Mouse (Mus musculus) testis, adult 2 months (tissue): ENCODE results near the gene Tex2. TPM values are rescaled to one million over a fixed set of nuclear protein-coding genes. Genes with fewer than 3 reads are reported as not detected.
"Not testable (repeated sequence)": the region's sequence is repeated elsewhere in the genome, so short reads cannot be mapped to it uniquely, and the experiment has no call there.

Experiments used
- H3K27ac ChIP-seq: fragments of 200-500 bp; 2 replicates; pipeline ENCODE4 v1.5.1; 2012; ENCODE audit warnings: low read depth, low read length; ENCODE audit not compliant: control insufficient read depth, insufficient read depth
- H3K27me3 ChIP-seq: fragments of 200-500 bp; 2 replicates; pipeline ENCODE4 v1.6.1; 2012; ENCODE audit warnings: mild to moderate bottlenecking, low read length, moderate library complexity; ENCODE audit not compliant: control insufficient read depth, insufficient read depth
- H3K36me3 ChIP-seq: fragments of 200-500 bp; 2 replicates; pipeline ENCODE4 v1.6.1; 2012; ENCODE audit warnings: mild to moderate bottlenecking, low read length; ENCODE audit not compliant: control insufficient read depth, insufficient read depth
- H3K4me1 ChIP-seq: fragments of 200-500 bp; 2 replicates; pipeline ENCODE4 v1.6.1; 2012; ENCODE audit warnings: low read length; ENCODE audit not compliant: control insufficient read depth, insufficient read depth
- H3K4me3 ChIP-seq: fragments of 200-500 bp; 2 replicates; pipeline ENCODE4 v1.5.1; 2012; ENCODE audit warnings: low read depth, mild to moderate bottlenecking, low read length, moderate library complexity, mixed read lengths; ENCODE audit not compliant: control insufficient read depth
- CTCF ChIP-seq: fragments of 200-500 bp; IDR thresholded peaks from 2 replicates; pipeline ENCODE4 v1.5.1; 2012; ENCODE audit warnings: low read depth, mild to moderate bottlenecking, inconsistent platforms, low read length, moderate library complexity; ENCODE audit not compliant: control insufficient read depth, insufficient read depth, insufficient replicate concordance
- POLR2A ChIP-seq: fragments of 200-500 bp; IDR thresholded peaks from 2 replicates; pipeline ENCODE4 v1.6.1; 2012; ENCODE audit warnings: low read depth, mild to moderate bottlenecking, inconsistent platforms, low read length, moderate library complexity; ENCODE audit not compliant: control insufficient read depth
- polyA plus RNA-seq: library from polyadenylated mRNA; depleted of rRNA; stranded (reverse); fragments of >200 nt; gene quantifications from 2 replicates; pipeline ENCODE4 v1.2.3, GENCODE M21; 2012

Gene Tex2
- polyA plus RNA-seq, 1 experiment, result 234 TPM

DNA sequence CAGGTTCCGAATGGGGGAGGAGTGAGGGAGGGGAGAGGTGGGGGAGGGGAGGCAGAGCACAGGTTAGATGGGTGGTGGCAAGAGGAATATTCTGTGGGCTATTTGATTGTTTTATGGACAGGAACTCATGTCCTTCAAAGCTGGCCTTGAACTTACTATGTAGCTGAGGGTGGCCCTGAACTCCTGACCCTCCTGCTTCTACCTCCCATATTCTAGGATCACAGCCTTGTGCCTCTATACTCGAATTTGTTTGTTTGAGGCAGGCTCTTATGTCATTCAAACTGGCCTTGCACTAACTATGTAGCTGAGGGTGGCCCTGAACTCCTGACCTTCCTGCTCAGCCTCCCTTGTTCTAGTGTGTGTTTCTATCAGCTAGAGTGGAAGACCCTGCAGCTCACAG, 22.7 kb upstream of the Tex2 start:
- Histone ChIP-seq H3K36me3 (no peaks in the 10 kb centered on the region), H3K27me3 (no peaks in the 10 kb centered on the region), H3K4me3 (no peak overlapping the region), H3K27ac (no peak overlapping the region), H3K4me1 (no peaks in the 10 kb centered on the region; the same call in 1 of the 2 replicates)
- TF ChIP-seq POLR2A (no peak), CTCF (no peak)

DNA sequence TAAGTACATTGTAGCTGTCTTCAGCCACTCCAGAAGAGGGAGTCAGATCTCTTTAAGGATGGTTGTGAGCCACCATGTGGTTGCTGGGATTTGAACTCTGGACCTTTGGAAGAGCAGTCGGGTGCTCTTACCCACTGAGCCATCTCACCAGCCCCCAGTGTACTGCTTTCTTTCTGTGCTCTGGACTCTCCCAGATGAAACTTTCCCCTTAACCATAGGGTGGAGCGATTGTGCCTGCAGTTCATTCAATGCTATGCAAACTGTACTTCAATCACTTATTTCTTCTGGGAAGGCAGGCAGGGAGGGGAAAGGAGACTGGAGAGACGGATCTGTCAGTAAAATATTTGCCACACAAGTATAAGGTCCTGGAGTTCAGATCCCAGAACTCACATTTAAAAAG, 21.0 kb upstream of the Tex2 start:
- H3K27ac ChIP-seq, H3K4me3 ChIP-seq, H3K36me3 ChIP-seq, H3K4me1 ChIP-seq, H3K27me3 ChIP-seq: not testable (repeated sequence)

DNA sequence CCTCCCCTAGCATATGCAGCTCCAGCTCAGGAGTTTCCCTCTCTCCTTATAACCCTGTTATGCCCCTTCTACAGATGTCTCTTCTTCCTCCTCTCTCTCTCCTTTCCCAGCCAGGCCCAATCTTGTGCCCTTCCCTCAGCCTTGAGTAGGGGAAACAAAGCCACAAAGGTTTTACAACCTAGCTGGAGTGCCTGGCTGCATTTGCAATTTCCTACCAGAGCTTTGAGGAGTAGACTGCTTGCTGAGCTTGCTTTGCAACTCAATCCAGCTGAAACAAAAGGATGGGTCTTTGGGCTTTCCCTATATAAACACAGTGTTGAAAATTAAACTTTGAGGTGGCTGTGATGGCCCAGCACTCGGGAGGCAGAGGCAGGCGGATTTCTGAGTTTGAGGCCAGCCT, 20.2 kb upstream of the Tex2 start:
- no peaks in the 10 kb centered on the region for H3K27me3 ChIP-seq
- H3K36me3 ChIP-seq, result no peaks in the 10 kb centered on the region
- no peak overlapping the region for H3K4me3 ChIP-seq
- no peak overlapping the region for H3K27ac ChIP-seq
- no peaks in the 10 kb centered on the region; the same call in 1 of the 2 replicates for H3K4me1 ChIP-seq
- TF ChIP-seq CTCF (no peak), POLR2A (no peak)

DNA sequence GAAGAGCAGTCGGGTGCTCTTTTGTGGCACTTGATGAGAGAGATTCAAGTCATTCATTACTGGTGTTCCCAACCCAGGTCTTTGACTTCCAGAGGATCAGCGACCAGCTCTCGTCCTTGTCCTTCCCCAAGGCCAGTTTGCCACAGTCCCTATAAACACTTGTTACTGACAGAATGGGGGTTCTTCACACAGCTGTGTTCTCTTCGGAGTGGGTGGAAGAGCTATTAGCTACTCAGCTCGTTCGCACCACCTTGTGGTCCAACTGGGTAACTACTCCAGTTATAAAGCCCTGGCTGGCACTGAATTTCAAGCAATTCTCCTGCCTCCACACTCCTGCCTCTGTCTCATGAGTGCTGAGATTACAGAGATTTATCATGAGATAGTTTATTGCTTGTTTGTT, 14.5 kb upstream of the Tex2 start:
- H3K4me3 ChIP-seq, result no peak overlapping the region

DNA sequence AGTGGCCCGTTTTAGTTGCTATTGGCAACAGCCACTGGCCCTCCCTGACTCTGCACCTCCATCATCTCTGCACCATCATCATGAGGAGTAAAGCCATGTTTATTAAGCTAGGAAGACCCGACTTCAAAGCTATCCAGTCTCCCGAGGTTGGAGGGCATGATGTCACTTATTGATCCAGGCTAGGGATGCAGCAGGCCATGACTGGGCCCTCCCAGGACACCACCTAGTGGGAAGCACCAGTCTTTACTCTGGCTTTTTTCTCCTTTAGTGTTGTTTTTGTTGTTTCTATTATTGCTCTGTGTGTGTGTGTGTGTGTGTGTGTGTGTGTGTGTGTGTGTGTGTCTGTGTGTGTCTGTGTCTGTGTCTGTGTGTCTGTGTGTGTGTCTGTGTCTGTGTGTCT, 12.4 kb upstream of the Tex2 start:
- Histone ChIP-seq H3K4me3 (no peak overlapping the region), H3K27ac (no peak overlapping the region), H3K4me1 (peaks cover 3% of the 10 kb centered on the region; the same call in 1 of the 2 replicates), H3K27me3 (no peaks in the 10 kb centered on the region), H3K36me3 (no peaks in the 10 kb centered on the region)
- no peak for TF ChIP-seq CTCF
- no peak for TF ChIP-seq POLR2A

More for the DNA sequence above, 14.5 kb upstream of the Tex2 start:
- Histone ChIP-seq H3K27me3 (no peaks in the 10 kb centered on the region), H3K4me1 (peaks cover 3% of the 10 kb centered on the region; the same call in 1 of the 2 replicates), H3K36me3 (no peaks in the 10 kb centered on the region), H3K27ac (no peak overlapping the region)
- TF ChIP-seq CTCF, result peak; percentile 41; the same call in 1 of the 2 replicates
- TF ChIP-seq POLR2A, result no peak

DNA sequence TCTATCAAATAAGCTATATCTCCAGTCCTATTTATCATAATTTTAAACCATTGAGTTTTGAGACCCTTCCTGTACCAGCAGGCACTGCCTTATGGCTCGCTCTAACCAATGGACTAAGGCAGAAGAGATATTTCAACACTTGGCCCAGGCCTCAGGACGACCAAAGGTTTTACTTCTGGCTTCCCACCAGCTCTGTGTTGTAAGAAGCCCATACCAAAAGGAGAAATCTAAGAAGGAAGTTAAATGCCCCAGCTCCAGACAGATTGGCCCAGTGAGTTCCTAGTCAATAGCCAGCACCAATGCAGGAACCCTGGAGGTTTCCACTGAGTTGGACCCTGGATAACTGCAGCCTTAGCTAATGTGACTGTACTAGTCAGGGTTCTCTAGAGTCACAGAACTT, 10.4 kb upstream of the Tex2 start:
- Histone ChIP-seq H3K4me3 (no peak overlapping the region), H3K36me3 (no peaks in the 10 kb centered on the region), H3K27ac (no peak overlapping the region), H3K4me1 (peaks cover 3% of the 10 kb centered on the region; the same call in 1 of the 2 replicates), H3K27me3 (no peaks in the 10 kb centered on the region)
- TF ChIP-seq CTCF (no peak), POLR2A (no peak)

DNA sequence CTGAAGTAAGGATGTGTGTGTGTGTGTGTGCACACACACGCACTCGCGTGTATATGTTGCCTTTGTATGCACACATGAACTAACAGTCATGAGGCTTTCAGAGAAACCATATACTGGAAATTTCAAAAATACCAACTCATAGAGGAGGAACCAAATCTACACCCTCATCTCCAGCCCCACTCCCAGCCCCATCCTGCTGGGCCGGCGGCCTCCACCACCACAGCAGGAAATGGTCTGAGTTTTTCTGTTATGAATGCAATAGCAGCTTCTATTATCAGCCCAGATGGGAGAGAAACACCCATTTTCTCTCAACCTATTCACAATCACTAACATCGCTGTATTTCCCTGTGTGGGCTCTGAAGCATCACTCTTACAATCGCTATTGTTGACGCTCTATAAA, 8.8 kb upstream of the Tex2 start:
- 0 out of 2 replicates have a peak, but pooled peaks cover 1% of the 10 kb centered on the region for H3K4me1 ChIP-seq
- no peaks in the 10 kb centered on the region for H3K36me3 ChIP-seq
- H3K27me3 ChIP-seq, result no peaks in the 10 kb centered on the region
- no peak overlapping the region for H3K4me3 ChIP-seq
- no peak for TF ChIP-seq POLR2A
- TF ChIP-seq CTCF, result no peak
- no peak overlapping the region for H3K27ac ChIP-seq

GRCm38 (mm10) chr11:106618768-106619167, 5.5 kb upstream of the Tex2 start:
- not testable (repeated sequence) for H3K27ac ChIP-seq, H3K36me3 ChIP-seq, H3K4me3 ChIP-seq, H3K4me1 ChIP-seq, H3K27me3 ChIP-seq
